Mouse (Mus musculus): ENCODE data around the gene Rrp9.
A peak's percentile ranks its signal among the peaks of the same experiment; 100 is the strongest.
"Not testable (repeated sequence)": the region's sequence is repeated elsewhere in the genome, so short reads cannot be mapped to it uniquely, and the experiment has no call there.

Rrp9 gene

DNA sequence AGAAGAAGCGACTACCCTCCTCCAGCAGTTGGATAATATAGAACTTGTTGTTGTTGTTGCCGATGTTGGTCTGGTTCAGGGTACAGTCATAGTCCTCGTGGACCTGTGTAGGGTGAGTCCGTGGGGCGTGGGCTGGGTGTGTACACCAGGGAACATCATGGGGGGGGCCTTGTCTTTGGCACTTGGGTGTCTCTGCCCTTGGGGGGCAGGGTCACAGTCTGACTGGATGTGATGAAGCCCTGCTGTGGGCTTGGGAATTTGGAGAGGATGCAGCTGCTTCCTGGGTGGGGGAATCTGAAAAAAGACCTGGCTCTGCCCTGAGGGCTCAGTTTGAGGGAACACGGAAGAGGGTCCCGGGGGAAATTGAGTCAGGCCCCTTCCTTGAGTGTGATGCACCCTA lies 717 bp upstream of the Rrp9 start:
- DNase-seq, result peak; percentile 76

DNA sequence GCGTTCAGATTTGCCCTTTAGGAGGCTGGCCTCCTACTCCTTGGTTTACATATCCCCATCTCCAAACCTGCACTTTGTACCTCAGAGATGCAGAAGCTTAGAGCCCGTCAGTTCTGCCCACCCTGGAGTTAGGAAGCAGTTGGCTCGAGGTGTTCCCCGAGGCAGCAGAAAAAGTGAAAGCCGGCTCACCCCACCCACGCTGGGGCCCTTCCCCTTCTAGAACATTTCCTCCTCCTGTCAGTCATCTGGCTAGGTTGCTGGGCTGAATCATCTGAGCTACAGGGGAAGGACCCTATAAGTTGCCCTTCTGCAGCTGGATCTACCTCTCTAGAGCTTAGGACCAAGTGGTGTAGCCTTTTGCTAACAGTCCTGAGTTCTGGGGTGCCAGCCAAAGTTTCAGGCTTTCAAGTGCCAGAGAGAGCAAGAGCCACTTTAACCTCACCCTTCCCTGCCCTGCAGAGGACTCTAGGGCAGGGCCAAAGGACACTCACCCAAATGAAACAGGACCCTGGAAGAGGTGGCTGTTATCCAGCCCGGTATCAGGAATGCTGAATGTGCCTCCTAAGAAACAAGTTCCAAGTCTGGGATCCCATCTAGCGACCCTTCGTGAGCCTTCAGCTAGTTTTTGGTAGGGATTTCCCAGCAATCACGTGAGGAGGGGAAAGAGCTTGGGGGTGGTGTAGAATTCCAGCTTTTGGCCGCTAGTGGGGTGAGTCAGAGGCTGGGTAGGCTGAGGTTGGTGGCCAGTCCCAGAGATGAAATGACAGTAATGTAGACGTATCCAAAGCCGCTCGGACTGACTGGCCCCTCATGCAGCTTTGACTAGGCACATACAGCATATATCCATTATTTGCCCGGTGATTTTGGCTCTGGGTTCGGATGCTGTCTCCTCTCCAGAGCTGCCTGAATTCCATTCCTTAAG lies 500 bp downstream of the Rrp9 start:
- no peak for DNase-seq

DNA sequence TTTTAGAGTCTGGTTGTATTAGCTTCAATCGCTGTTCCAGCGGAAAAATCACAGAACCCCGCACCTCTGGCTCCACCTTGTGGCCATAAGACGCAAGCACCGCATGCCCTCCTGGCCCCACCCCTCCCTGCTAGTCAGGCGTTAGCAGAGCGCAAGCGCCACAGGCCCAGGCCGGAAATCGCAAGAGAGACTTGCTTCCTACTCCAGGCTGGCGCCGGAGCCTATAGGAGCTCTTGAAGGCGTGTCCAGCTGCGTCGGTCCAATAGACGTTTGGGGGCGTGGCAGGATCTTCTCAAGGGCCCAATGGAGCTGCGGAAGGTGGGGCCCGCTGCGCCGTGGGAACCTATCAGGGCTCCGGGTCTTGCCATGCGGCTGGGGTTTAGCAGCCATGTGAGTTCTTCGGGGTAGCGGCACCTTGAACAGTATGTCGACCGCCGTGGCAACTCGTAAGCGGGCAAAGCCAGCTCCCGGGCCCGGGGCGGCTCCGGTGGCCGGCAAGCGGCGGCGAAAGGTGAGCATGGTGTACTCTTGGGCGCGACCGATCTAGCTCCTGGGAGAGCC lies 1.2 kb downstream of the Rrp9 start, which contains the start of gene Parp3:
Gene Parp3 (minus strand): TSS at position 26 of the 561 bp plus-strand sequence.
- peak; percentile 100 for DNase-seq

DNA sequence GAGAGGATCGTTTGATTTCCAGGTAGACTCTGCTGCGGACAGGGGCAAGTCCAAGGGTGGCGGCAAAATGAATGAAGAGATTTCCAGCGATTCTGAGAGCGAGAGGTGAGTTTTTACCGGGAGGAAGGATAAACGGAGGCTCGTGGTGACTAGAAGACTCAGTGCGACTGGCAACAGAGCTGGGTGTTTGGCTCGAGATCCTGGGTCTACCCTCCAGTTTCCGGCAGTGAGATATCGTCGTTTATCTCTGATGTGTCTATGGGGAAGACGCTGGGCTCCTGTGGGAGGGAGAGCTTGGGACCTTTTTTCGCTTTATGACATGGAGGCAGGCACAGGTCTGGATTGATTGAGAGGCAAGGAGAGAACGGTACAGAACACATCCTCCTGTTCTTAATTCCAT lies 1.9 kb downstream of the Rrp9 start:
- no peak for DNase-seq

DNA sequence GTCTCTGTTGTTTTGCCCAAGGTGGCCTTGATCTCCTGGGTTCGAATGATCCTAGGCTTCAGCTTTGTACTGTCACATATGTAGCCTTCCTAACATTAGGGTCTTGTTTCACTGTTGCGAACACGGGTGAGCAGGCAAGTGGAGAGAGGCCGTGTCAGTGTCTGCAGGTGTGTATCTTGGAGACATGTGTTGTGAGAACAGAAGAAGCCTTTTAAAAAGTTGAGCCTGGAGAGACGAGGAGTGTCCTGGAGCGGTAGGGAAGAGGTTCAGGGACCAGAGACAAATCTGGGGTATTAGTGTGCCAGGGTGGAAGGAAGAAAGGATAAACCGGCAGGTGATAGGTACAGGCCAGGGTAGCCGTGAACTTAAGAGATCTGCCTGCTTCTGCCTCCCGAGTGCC lies 2.3 kb downstream of the Rrp9 start:
- DNase-seq, result peak; percentile 39

DNA sequence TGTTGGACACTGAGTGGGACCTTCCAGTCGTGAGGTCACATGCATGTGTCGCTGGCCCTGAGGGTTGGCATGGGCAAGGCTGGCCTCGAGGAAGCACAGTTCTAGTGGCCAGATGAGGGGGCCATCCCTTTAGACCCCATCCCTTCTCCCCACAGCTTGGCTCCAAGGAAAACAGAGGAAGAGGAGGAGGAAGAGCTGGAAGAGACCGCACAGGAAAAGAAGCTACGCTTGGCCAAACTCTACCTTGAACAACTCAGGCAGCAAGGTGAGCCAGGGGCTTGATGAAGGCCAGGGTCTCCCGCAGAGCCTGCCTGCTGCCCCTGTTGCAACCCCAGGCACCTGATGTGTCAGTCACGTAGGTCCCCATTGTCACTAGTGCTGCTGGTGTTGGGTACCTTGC lies 4.8 kb downstream of the Rrp9 start:
- no peak for DNase-seq

DNA sequence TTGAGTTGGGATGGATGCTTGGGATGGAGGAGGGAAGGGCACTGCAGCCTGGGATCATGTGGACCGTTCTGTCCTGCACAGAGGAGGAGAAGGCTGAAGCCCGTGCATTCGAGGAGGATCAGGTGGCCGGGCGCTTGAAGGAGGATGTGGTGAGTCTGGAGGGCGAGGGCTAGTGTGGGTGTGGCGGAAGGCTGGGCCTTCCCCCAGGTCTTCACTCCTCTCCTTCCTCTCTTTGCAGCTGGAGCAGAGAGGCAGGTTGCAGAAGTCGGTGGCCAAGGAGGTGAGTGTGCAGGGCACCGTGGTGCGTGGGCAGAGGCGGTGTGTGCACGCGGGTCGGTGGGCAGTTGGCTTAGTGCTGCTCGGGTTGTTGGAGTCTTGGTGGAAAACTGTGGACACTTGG lies 5.3 kb downstream of the Rrp9 start:
- peak; percentile 24 for DNase-seq

DNA sequence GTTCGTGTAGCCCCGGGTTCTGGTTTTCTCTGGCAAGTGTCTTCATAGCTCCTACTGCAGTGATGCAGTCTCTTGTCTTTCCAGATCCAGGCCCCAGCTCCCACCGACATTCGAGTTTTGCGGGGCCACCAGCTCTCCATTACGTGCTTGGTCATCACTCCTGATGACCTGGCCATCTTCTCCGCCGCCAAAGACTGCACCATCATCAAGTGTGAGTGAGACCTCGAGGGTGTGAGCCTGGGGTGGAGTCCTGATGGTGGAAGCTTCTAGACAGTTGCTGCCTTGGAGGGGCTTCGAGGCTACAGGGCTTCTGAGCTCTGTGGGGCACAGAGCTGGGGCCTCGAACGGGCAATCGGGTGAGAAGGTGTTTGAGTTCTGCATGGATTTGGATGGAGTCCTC lies 5.9 kb downstream of the Rrp9 start:
- DNase-seq, result peak; percentile 15

DNA sequence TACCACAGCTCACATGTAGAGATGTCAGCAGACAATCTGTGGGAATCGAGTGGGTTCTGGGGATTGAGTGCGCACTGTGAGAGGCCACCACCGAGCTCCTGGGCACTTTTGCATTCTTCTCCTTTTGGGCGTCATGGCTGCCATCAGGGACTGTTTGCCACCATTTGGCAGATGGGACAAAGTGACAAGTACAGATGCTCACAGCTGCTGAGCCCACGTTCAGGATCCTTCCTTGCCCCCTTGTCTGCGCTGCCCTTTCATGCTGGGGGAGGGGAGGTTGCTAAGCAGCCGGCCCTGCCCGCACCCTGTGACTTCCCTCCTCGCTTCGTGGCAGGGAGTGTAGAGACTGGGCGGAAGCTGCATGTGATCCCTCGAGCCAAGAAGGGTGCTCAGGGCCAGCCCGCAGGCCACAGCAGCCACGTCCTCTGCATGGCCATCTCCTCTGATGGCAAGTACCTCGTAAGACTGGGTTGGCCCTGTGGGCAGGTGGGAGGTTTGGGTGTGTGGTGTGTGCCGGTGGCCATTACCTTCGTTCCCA lies 6.9 kb downstream of the Rrp9 start:
- DNase-seq, result peak; percentile 14

DNA sequence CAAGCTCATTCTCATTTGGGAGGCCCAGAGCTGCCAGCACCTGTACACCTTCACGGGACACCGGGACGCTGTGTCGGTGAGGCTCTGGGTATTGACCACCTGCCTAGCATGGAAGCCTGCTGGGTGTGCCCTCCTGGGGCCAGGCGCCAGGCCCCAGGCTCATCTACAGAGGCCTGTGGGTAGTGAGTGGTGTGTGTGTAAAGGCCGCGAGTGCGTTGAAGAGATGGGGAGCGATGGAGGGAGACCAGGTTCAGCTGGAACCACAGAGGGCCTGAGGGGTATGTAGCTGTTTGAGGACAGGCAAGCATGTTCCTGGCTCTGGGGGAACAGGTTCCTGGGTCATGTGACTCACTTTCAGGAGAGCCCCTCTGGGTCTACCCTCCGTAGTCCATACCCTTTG lies 7.4 kb downstream of the Rrp9 start:
- peak; percentile 10 for DNase-seq

DNA sequence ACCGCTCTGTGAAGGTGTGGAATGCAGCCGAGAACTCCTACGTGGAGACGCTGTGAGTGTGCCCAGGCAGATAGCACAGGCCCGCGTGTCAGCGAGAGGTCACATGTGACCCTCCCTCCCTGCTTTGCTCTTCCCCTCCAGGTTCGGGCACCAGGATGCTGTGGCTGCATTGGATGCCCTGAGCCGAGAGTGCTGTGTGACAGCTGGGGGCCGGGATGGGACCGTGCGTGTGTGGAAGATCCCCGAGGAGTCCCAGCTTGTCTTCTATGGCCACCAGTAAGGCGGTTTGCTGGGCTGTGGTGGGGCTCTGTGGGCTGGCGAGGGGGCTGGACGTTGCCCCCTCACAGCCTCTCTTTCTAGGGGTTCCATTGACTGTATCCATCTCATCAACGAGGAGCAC lies 7.8 kb downstream of the Rrp9 start:
- no peak for DNase-seq

DNA sequence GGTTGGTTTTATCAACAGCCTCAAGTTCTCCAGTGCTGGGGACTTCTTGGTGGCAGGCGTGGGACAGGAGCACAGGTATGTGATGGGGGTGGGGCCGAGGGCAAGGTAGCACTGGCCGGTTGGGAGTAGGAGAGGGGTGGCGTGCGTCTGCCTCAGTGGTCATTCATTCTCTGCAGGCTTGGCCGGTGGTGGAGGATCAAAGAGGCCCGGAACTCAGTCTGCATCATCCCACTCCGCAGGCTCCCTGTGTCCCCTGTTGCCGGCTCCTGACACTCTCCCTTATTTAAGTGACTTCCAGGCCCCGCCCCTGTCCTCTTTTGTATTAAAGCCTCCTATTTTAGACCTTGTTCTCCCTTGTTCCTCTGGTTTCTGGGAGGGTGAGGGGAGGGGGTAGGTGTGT lies 9.3 kb downstream of the Rrp9 start:
- DNase-seq, result peak; percentile 6

DNA sequence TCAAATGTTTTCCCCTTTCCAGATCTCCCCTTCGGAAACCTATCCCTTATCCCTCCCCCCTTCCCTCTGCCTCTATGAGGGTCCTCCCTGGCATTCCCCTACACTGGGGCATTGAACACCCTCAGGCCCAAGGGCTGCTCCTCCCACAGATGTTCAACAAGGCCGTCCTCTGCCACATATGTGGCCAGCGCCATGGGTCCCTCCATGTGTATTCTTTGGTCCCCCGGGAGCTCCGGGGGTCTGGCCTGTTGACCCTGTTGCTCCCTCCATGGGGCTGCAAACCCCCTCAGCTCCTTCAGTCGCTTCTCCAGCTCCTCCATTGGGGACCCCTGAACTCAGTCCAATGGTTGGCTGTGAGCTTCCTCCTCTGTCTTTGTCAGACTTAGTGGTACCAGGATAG lies 11.8 kb downstream of the Rrp9 start:
- DNase-seq, result not testable (repeated sequence)

DNA sequence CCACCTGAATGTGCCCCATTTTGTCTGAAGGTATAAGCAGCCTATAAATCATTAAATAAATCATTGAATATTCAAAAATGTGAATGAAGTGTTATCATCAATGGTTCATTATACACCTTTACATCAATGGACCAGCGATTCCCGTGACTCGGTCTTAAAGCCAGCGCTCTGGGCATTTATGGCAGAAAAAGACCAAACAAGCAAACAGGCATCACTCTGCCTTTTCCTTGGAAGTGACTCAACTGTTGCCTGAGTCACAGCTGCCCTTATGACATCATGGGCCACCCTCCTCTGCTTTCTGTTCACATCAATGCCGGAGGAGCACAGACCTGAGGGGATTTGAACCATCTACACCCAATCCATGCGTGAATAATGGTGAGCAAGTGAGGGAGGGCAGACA lies 23.9 kb downstream of the Rrp9 start, which contains the start of gene Iqcf1:
Gene Iqcf1 (plus strand): TSS at position 301 of the 400 bp plus-strand sequence.
- no peak for DNase-seq

DNA sequence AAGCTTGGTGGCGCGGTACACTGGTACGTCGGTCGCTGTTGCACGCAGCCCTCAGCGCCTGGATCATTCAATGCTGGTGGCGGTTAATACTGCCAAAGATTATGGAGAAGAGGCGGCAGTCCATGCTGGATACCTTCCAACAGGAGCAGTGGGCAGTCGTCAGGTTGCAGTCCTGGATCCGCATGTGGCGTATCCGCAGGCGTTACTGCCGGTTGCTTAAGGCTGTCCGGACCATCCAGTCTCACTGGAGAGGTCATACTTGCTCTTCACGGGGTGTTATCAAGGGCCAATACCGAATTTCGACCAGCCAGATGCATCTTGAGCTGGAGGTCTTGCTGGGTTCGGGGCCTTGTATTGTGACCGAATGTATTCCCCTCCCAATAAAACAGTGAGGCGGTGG lies 26.1 kb downstream of the Rrp9 start:
- no peak for DNase-seq

DNA sequence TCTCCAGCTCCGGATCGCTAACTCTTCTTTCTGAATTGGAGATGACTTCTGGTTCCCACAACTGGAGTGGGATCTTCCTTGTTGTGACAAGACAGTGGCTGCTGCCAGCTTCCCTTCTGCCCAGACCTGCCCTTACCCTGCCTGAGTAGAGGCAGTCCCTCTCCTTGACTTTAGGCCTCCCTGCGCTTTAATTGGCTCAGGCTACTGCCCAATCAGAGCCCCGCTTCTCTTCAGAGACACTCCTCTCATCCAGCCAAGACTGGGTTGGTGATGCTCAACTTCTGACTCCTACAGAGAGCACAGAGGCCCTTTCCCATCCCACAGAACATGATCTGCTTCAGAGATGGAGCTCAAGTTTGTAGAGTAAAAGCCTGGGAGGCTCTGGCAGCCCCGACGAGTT lies 28.5 kb downstream of the Rrp9 start:
- DNase-seq, result no peak

DNA sequence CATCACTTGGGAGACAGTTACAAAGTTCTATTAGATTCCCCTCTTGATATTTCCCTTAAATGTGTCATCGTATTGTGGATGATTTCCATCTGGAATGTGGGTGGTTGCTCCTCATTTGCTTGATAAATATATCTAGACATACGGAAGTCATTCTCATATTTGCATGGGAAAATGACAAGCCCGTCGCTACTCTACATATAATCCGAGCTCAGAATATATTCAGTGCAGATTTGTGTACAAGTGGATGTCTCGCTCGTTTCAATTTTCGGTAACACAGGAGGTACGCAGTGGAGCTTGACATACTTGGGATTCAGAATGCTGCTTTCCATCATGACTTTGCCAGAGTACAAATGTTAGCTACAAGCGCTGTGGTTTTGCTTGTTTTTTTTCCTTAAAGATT lies 33.6 kb downstream of the Rrp9 start:
- no peak for DNase-seq

DNA sequence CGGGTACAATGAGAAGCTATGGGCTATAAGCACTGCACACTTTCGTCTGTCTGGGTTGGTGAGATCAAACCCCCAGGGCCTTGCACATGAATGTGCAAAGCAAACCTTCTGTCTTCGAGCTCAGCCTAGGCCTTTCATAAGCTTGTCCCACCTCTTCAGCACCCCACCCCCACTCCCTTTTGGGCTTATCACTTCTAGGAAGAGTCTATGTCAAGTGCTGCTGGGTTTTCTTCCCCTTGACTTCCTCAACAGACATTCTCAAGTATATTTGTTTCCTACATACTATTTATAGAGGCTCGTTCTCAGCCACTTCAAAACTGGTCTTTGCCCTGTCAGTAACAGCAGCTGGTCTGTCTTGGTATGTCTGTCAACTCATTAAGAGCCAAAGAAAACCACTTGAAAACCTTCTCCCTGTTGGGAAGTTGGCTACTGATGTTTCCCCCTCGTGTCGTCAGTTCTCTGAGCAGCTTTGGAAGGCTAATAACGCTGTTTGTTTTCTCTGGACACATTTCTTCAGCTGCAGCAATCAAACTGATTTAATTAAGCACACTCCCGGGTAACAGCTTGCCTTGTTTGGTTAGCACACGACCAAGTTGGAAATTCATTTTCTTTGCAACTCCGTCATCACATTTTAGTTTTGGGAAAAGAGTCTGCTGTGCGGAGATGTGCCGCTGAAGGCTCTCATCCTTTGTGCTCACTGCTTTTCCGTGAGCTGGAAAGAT lies 37.1 kb downstream of the Rrp9 start:
- DNase-seq, result no peak

DNA sequence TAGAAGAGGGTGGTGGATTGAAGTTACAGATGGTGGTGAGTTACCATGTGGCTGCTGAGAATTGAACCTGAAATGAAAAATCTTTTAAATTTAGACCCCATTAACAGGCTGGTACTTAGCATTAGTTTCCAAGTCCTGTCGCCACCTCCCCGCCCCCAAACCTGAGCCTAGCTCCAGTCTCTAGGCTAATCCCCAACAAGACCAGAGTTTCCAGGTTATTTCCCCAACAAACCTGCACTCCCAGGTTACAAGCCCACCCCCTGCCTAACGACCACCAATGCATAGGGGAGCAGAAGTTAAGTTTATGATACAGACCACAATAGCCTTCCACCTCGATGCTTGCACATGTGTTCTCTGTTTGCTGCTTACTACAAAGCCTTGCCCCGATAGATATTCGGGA lies 37.8 kb downstream of the Rrp9 start:
- DNase-seq, result no peak

DNA sequence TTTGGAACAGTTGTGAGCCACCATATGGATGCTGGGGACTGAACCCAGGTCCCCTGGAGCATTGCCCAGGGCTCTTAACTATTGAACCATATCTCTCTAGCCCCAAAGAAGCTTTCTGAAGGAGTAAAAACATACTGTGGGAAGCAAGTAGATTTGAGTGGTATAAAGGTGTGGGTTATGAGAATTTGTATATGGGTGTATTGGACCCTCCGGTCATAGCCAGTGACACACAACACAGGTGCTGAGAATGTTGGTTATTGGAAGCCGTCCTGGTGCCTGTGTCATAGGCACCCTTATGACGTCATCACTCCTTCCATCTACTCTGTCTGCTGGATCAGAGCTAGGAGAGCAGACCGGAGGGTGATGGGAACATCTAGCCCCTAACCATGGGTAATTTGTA lies 38.5 kb downstream of the Rrp9 start, which contains the start of gene Iqcf5:
Gene Iqcf5 (plus strand): TSS at position 301 of the 400 bp plus-strand sequence.
- no peak for DNase-seq

DNA sequence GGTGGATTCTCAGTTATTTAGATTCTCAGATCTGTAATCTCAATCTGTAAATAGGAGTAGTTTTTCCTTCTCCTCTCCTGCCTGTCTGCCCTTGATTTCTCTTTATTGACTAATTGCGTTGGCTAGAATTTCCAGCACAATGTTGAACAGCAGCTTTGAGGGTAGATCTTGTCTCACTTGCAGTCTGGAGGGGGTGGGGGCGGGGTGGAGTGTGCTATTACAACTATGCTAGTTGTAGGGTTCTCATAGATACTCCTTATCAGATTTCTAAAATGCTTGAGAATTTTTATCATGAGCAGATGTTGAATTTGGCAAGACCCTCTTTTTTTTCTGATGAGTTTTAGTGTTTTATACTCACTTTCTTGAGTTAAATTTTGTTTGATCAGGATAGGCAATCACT lies 43.7 kb downstream of the Rrp9 start:
- DNase-seq, result no peak

DNA sequence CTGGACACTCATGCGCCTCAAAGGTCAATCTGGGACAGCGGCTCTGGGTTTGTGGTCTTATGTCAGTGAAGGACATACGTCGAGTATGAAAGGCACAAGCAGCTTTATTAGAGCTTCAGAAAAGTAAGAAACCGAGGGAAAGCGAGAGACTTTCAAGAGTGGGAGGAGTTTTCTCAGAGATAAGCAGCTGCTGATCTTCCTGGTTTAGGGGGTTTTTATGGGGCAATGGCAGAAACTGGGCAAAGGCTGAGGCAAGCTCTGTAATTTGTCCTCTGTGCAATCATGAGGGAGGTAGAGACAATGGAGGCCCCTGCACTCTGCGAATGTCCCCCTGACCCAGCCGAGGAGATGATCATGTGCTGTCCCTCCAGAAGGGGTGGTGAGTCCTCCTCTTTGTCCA lies 44.1 kb downstream of the Rrp9 start:
- no peak for DNase-seq

DNA sequence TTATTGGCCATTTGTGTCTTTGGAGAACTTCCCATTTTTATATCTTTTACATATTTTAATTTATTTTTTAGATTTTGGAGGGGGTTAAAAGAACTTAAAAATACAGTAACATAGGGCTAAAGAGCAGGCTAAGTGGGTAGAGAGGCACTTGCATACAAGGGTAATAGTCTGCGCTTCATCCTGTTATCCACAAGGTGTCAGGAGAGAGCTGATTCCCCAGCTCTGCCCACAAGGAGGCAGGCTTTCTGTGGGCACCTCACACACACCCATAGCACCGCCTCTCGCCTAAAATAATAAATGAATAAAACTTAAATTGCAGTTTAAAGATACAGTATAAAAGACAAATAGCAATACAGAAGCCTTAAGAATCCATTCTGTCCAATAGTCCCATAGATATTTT lies 56.1 kb downstream of the Rrp9 start:
- DNase-seq, result no peak
